Mouse (Mus musculus): ENCODE measurements at regions not wholly inside any gene's neighbourhood (a gene's known extent, or its start where the extent isn't known, plus 50 kb on each side); places are given as distances from the start of the nearest gene placed in this dataset.
A peak's percentile ranks its signal among the peaks of the same experiment; 100 is the strongest.

- intact Hi-C loops (cut with DNase I; ENCODE audit: low total_unique reads) = no loop called here
- DNase-seq = no peak
These were observed 836.3 kb upstream of the Lrrc6 start for GRCm38 (mm10) chr15:67337040-67337395.

GRCm38 (mm10) chr15:67336294-67337039 is 835.8 kb upstream of the Lrrc6 start:
- no peak for DNase-seq
- intact Hi-C loops (cut with DNase I; ENCODE audit: low total_unique reads) = no loop called here

GRCm38 (mm10) chr15:67332521-67332920 is 831.8 kb upstream of the Lrrc6 start:
- intact Hi-C loops (cut with DNase I; ENCODE audit: low total_unique reads) = no loop called here
- no peak for DNase-seq

- DNase-seq = no peak
- intact Hi-C loops (cut with DNase I; ENCODE audit: low total_unique reads) = no loop called here
These were observed 819.6 kb upstream of the Lrrc6 start for GRCm38 (mm10) chr15:67320292-67320691.

- intact Hi-C loops (cut with DNase I; ENCODE audit: low total_unique reads) = no loop called here
- DNase-seq = no peak
These were observed 814.5 kb upstream of the Lrrc6 start for GRCm38 (mm10) chr15:67315202-67315601.

- DNase-seq = no peak
- intact Hi-C loops (cut with DNase I; ENCODE audit: low total_unique reads) = no loop called here
These were observed 812.9 kb upstream of the Lrrc6 start for GRCm38 (mm10) chr15:67313648-67314047.

GRCm38 (mm10) chr15:67305681-67306080 is 805.0 kb upstream of the Lrrc6 start:
- no peak for DNase-seq
- intact Hi-C loops (cut with DNase I; ENCODE audit: low total_unique reads) = no loop called here

GRCm38 (mm10) chr15:67303804-67304203 is 803.1 kb upstream of the Lrrc6 start:
- no peak for DNase-seq
- intact Hi-C loops (cut with DNase I; ENCODE audit: low total_unique reads) = no loop called here

GRCm38 (mm10) chr15:67301871-67302363 is 801.2 kb upstream of the Lrrc6 start:
- intact Hi-C loops (cut with DNase I; ENCODE audit: low total_unique reads) = no loop called here
- peak; percentile 42 for DNase-seq

- no peak for DNase-seq
- intact Hi-C loops (cut with DNase I; ENCODE audit: low total_unique reads) = no loop called here
These were observed 800.3 kb upstream of the Lrrc6 start for GRCm38 (mm10) chr15:67301024-67301423.

- intact Hi-C loops (cut with DNase I; ENCODE audit: low total_unique reads) = loop anchor here (5.0 kb wide), 1 partner anchor 53 kb away; no protein-coding TSS in a partner anchor
- DNase-seq = no peak
These were observed 794.1 kb upstream of the Lrrc6 start for GRCm38 (mm10) chr15:67294797-67295196.

- no peak for DNase-seq
- intact Hi-C loops (cut with DNase I; ENCODE audit: low total_unique reads) = no loop called here
These were observed 789.0 kb upstream of the Lrrc6 start for GRCm38 (mm10) chr15:67289749-67290148.

GRCm38 (mm10) chr15:67284941-67285340 is 784.2 kb upstream of the Lrrc6 start:
- DNase-seq = no peak
- intact Hi-C loops (cut with DNase I; ENCODE audit: low total_unique reads) = no loop called here

GRCm38 (mm10) chr15:67283275-67283972 is 782.7 kb upstream of the Lrrc6 start:
- DNase-seq = no peak
- intact Hi-C loops (cut with DNase I; ENCODE audit: low total_unique reads) = no loop called here

- intact Hi-C loops (cut with DNase I; ENCODE audit: low total_unique reads) = no loop called here
- no peak for DNase-seq
These were observed 778.2 kb upstream of the Lrrc6 start for GRCm38 (mm10) chr15:67278869-67279268.

- intact Hi-C loops (cut with DNase I; ENCODE audit: low total_unique reads) = no loop called here
- no peak for DNase-seq
These were observed 774.3 kb upstream of the Lrrc6 start for GRCm38 (mm10) chr15:67275058-67275457.

- intact Hi-C loops (cut with DNase I; ENCODE audit: low total_unique reads) = no loop called here
- no peak for DNase-seq
These were observed 771.7 kb upstream of the Lrrc6 start for GRCm38 (mm10) chr15:67272397-67272796.

- DNase-seq = no peak
- intact Hi-C loops (cut with DNase I; ENCODE audit: low total_unique reads) = no loop called here
These were observed 763.0 kb upstream of the Lrrc6 start for GRCm38 (mm10) chr15:67263723-67264122.

- intact Hi-C loops (cut with DNase I; ENCODE audit: low total_unique reads) = no loop called here
- DNase-seq = no peak
These were observed 762.6 kb upstream of the Lrrc6 start for GRCm38 (mm10) chr15:67263313-67263712.

- no peak for DNase-seq
- intact Hi-C loops (cut with DNase I; ENCODE audit: low total_unique reads) = no loop called here
These were observed 761.6 kb upstream of the Lrrc6 start for GRCm38 (mm10) chr15:67262269-67262668.

GRCm38 (mm10) chr15:67260666-67261065 is 760.0 kb upstream of the Lrrc6 start:
- intact Hi-C loops (cut with DNase I; ENCODE audit: low total_unique reads) = no loop called here
- DNase-seq = no peak

Measured in gastrocnemius, postnatal 14 days (tissue).